Mouse (Mus musculus): Measurements from ENCODE around the gene Gtf2f1. TPM values are rescaled to one million over a fixed set of nuclear protein-coding genes. Genes with fewer than 3 reads are reported as not detected.

Gene Gtf2f1
- total and polyA plus RNA-seq, 3 experiments, result 145 to 171 TPM; not detected in 1

GRCm38 (mm10) chr17:57032854-57033253, 21.8 kb upstream of the Gtf2f1 start:
- peaks cover 0 to 18% of the 10 kb centered on the region in 2 experiments; a peak in 2 of 4 replicates for H3K4me1 ChIP-seq (ENCODE audit: control insufficient read depth in 1 of 2, insufficient read depth in 2 of 2, low read length in 2 of 2)
- H3K79me2 ChIP-seq (ENCODE audit: control insufficient read depth, insufficient read depth, low read length, poor library complexity), result peaks cover 33% of the 10 kb centered on the region
- peaks cover 2 to 10% of the 10 kb centered on the region in 2 experiments; a peak in 3 of 4 replicates for H3K36me3 ChIP-seq (ENCODE audit: control insufficient read depth in 1 of 2, insufficient read depth in 2 of 2, low read length in 2 of 2)
- TF ChIP-seq TAL1 (IDR thresholded peaks at IDR 0.05; ENCODE audit: low read length) (no peak), GABPA (IDR thresholded peaks at IDR 0.05; ENCODE audit: low read depth, low read length) (no peak), ETS1 (IDR thresholded peaks at IDR 0.05; ENCODE audit: low read depth, low read length) (no peak)
- H3K27ac ChIP-seq (ENCODE audit: control insufficient read depth, low read depth, low read length), result no peak overlapping the region
- H3K27me3 ChIP-seq (ENCODE audit: control insufficient read depth in 1 of 2, insufficient read depth in 2 of 2, low read length in 2 of 2), result no peaks in the 10 kb centered on the region
- H3K9ac ChIP-seq (ENCODE audit: control insufficient read depth, low read depth, low read length, poor library complexity, severe bottlenecking), result peak overlapping the region; percentile 83
- H3K4me3 ChIP-seq (ENCODE audit: control insufficient read depth in 1 of 2, insufficient read depth in 1 of 2, low read depth in 2 of 2, low read length in 2 of 2), result no peak overlapping the region; a peak in 1 of 4 replicates
- DNase-seq (ENCODE audit: low read depth, low spot score), result no peak
- no peaks in the 10 kb centered on the region for H3K9me3 ChIP-seq (replicated peaks; ENCODE audit: insufficient read depth, low read length)

DNA sequence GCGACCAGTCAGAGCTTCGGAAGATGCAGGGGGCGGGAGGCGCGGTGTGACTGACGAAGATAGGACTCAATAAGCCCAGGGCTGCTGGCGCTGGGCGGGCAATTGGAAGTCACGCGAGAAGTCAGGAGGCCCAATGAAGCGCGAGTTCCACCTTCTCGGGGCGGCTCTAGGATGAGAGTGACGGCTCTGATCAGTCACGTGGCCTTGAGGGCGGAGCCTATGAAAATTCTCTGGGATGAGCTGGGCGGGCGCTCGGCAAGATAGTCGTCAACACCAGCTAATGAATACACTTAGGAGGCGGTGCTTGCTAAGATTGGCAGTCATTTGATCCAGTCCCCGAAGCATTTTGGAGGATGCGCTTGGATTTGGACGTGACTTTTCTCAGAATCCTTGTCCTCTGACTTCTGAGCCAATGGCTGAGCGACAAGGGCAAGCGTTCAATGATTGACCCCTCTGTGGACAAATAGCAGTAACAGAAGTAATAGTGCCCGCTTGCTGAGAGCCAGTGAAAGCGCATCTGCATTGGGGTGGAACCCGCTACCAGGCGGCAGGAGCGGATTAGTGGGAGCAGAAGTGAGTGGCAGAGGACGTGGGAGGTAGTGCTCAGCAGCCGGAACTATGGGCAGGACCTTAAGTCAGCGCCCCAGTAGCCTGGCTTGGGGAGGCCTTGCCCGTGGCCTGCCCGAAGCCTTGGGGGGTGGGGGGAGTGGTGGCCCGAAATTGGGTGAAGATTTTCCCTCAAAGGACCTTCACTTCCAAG, 20.8 kb upstream of the Gtf2f1 start:
- Histone ChIP-seq H3K27ac (ENCODE audit: control insufficient read depth, low read depth, low read length) (peak overlapping the region; percentile 68), H3K79me2 (ENCODE audit: control insufficient read depth, insufficient read depth, low read length, poor library complexity) (peaks cover 38% of the 10 kb centered on the region), H3K9ac (ENCODE audit: control insufficient read depth, low read depth, low read length, poor library complexity, severe bottlenecking) (peak overlapping the region; percentile 83), H3K27me3 (ENCODE audit: control insufficient read depth in 1 of 2, insufficient read depth in 2 of 2, low read length in 2 of 2) (no peaks in the 10 kb centered on the region), H3K9me3 (replicated peaks; ENCODE audit: insufficient read depth, low read length) (no peaks in the 10 kb centered on the region), H3K4me1 (ENCODE audit: control insufficient read depth in 1 of 2, insufficient read depth in 2 of 2, low read length in 2 of 2) (peaks cover 0 to 18% of the 10 kb centered on the region in 2 experiments; a peak in 2 of 4 replicates), H3K36me3 (ENCODE audit: control insufficient read depth in 1 of 2, insufficient read depth in 2 of 2, low read length in 2 of 2) (peaks cover 2 to 10% of the 10 kb centered on the region in 2 experiments; a peak in 3 of 4 replicates), H3K4me3 (ENCODE audit: control insufficient read depth in 1 of 2, insufficient read depth in 1 of 2, low read depth in 2 of 2, low read length in 2 of 2) (peak overlapping the region; percentile 37 to 59)
- DNase-seq (ENCODE audit: low read depth, low spot score), result peak; percentile 100
- no peak for TF ChIP-seq MAZ (IDR thresholded peaks at IDR 0.05; ENCODE audit: low read depth, low read length)
- TF ChIP-seq ZKSCAN1 (IDR thresholded peaks at IDR 0.05; ENCODE audit: low read depth, low read length), result no peak
- TF ChIP-seq HCFC1 (IDR thresholded peaks at IDR 0.05; ENCODE audit: low read depth, low read length), result peak; percentile 59
- TF ChIP-seq TAL1 (IDR thresholded peaks at IDR 0.05; ENCODE audit: low read length), result no peak
- peak; percentile 84; the same call in 1 of the 2 replicates for TF ChIP-seq POLR2AphosphoS5 (IDR thresholded peaks at IDR 0.05; ENCODE audit: borderline replicate concordance, low read depth, low read length)
- no peak for TF ChIP-seq UBTF (IDR thresholded peaks at IDR 0.05; ENCODE audit: borderline replicate concordance, insufficient read depth, low read depth, low read length)
- no peak for TF ChIP-seq RAD21 (IDR thresholded peaks at IDR 0.05; ENCODE audit: low read depth, low read length)
- no peak for TF ChIP-seq ETS1 (IDR thresholded peaks at IDR 0.05; ENCODE audit: low read depth, low read length)
- TF ChIP-seq SMC3 (IDR thresholded peaks at IDR 0.05; ENCODE audit: low read depth, low read length), result no peak
- TF ChIP-seq MXI1 (IDR thresholded peaks at IDR 0.05; ENCODE audit: low read depth, low read length), result no peak
- TF ChIP-seq ELF1 (IDR thresholded peaks at IDR 0.05; ENCODE audit: low read depth, low read length), result peak; percentile 66; the same call in 1 of the 2 replicates
- no peak for TF ChIP-seq ZC3H11A (IDR thresholded peaks at IDR 0.05; ENCODE audit: low read depth, low read length)
- no peak for TF ChIP-seq ZMIZ1 (IDR thresholded peaks at IDR 0.05; ENCODE audit: low read depth, low read length)
- no peak for TF ChIP-seq GABPA (IDR thresholded peaks at IDR 0.05; ENCODE audit: low read depth, low read length)
- peak; percentile 22; the same call in 1 of the 2 replicates for TF ChIP-seq KAT2A (conservative IDR thresholded peaks at IDR 0.05; ENCODE audit: low read depth, low read length)
- no peak for TF ChIP-seq E2F4 (IDR thresholded peaks at IDR 0.05; ENCODE audit: borderline replicate concordance, low read depth, low read length)
- peak; percentile 59 for TF ChIP-seq NRF1 (IDR thresholded peaks at IDR 0.05; ENCODE audit: insufficient read depth, low read depth, low read length, poor library complexity, severe bottlenecking)
- TF ChIP-seq MYC (IDR thresholded peaks at IDR 0.05; ENCODE audit: low read depth, low read length), result no peak; the same call in 1 of the 2 replicates
- TF ChIP-seq CHD2 (IDR thresholded peaks at IDR 0.05; ENCODE audit: low read length), result peak; percentile 93
- TF ChIP-seq CTCF (IDR thresholded peaks at IDR 0.05 in 2 of 3, conservative IDR thresholded peaks at IDR 0.05 in 1 of 3; ENCODE audit: control insufficient read depth in 1 of 3, insufficient read depth in 1 of 3, low read depth in 2 of 3, low read length in 3 of 3, poor library complexity in 1 of 3, severe bottlenecking in 1 of 3), result no peak
- TF ChIP-seq TBP (IDR thresholded peaks at IDR 0.05; ENCODE audit: low read depth, low read length), result peak; percentile 88
- TF ChIP-seq MAFK (IDR thresholded peaks at IDR 0.05; ENCODE audit: borderline replicate concordance, low read depth, low read length), result no peak
- no peak for TF ChIP-seq CHD1 (IDR thresholded peaks at IDR 0.05; ENCODE audit: low read depth, low read length)
- peak; percentile 76 for TF ChIP-seq NELFE (IDR thresholded peaks at IDR 0.05; ENCODE audit: low read depth, low read length)
- no peak for TF ChIP-seq RCOR1 (IDR thresholded peaks at IDR 0.05; ENCODE audit: low read depth, low read length)
- no peak; the same call in 1 of the 2 replicates for TF ChIP-seq JUND (IDR thresholded peaks at IDR 0.05; ENCODE audit: low read depth, low read length)
- peak; percentile 83; the same call in 1 of the 2 replicates for TF ChIP-seq POLR2AphosphoS2 (IDR thresholded peaks at IDR 0.05; ENCODE audit: low read length)
- TF ChIP-seq MAX (IDR thresholded peaks at IDR 0.05; ENCODE audit: low read length), result peak; percentile 94
- no peak for TF ChIP-seq MYB (IDR thresholded peaks at IDR 0.05; ENCODE audit: low read depth, low read length)
- TF ChIP-seq USF1 (IDR thresholded peaks at IDR 0.05; ENCODE audit: low read depth, low read length), result peak; percentile 100
